Mouse (Mus musculus) kidney, adult 2 months (tissue): ENCODE data around the gene Pafah1b1. TPM values are rescaled to one million over a fixed set of nuclear protein-coding genes. Genes with fewer than 3 reads are reported as not detected.

Experiments
- DNase-seq: peaks from one replicate; pipeline ENCODE4 v3.0.0; 2021
- H3K27ac ChIP-seq: fragments of 200-500 bp; 2 replicates; pipeline ENCODE4 v1.5.1; 2012; ENCODE audit warnings: low read depth, low read length, control low read depth, inconsistent platforms; ENCODE audit not compliant: insufficient read depth
- H3K27me3 ChIP-seq: fragments of 200-500 bp; replicated peaks from 2 replicates; pipeline ENCODE4 v1.6.1; 2012; ENCODE audit warnings: mild to moderate bottlenecking, moderate library complexity, low read length, inconsistent platforms; ENCODE audit not compliant: control insufficient read depth, insufficient read depth
- H3K36me3 ChIP-seq: fragments of 200-500 bp; 2 replicates; pipeline ENCODE4 v1.6.1; 2012; ENCODE audit warnings: mild to moderate bottlenecking, moderate library complexity, low read length, inconsistent platforms; ENCODE audit not compliant: control insufficient read depth, insufficient read depth
- H3K4me1 ChIP-seq: fragments of 200-500 bp; 2 replicates; pipeline ENCODE4 v1.6.1; 2011; ENCODE audit warnings: low read length; ENCODE audit not compliant: control insufficient read depth, insufficient read depth
- H3K4me3 ChIP-seq: fragments of 200-500 bp; 2 replicates; pipeline ENCODE4 v1.5.1; 2011; ENCODE audit warnings: mild to moderate bottlenecking, low read depth, low read length, control low read depth; ENCODE audit not compliant: insufficient read depth
- CTCF ChIP-seq: fragments of 200-500 bp; conservative IDR thresholded peaks from 2 replicates; pipeline ENCODE4 v1.5.1; 2011; ENCODE audit warnings: low read depth, mild to moderate bottlenecking, control low read depth, low read length, moderate library complexity, mixed read lengths; ENCODE audit not compliant: insufficient read depth, insufficient read length
- POLR2A ChIP-seq: fragments of 200-500 bp; IDR thresholded peaks from one replicate; pipeline ENCODE4 v1.6.1; 2011; ENCODE audit warnings: low read depth, low read length, control low read depth
- WGBS: fragments of 180-500 bp; shearing (Covaris S2); methylation state at CpG from one replicate; pipeline ENCODE4 v1.1.7; 2018; 5-methylcytosine and 5-hydroxymethylcytosine counted together
- polyA plus RNA-seq: library from polyadenylated mRNA; depleted of rRNA; stranded (reverse); fragments of >200 nt; gene quantifications from 2 replicates; pipeline ENCODE4 v1.2.3, GENCODE M21; 2012

Gene Pafah1b1
- polyA plus RNA-seq, 1 experiment: 26.7 TPM

DNA sequence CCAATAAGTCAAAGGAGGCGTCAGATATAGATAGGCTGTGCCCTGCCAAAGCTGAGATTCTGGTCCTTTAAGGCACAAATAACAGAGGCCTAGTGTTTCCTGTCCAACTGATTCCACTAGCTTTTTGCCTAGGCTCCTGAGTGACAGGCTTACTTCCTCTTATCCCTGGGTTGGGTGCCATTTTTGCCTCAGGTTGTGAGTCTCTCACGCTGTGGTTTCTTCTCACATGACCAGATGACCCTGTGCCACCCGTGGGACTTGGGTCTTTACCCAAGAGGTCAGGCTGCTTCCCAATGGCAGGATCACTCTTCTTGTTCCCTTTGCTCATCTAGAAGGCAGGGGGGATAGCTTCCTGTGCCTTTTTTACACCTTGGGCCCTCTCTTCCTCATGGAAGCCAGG lies 60.2 kb downstream of the Pafah1b1 start:
- DNase-seq: no peak
- Histone ChIP-seq H3K27me3 (no peaks in the 10 kb centered on the region), H3K4me3 (no peak overlapping the region), H3K4me1 (no peaks in the 10 kb centered on the region), H3K36me3 (peaks cover 3% of the 10 kb centered on the region), H3K27ac (no peak overlapping the region)
- TF ChIP-seq POLR2A (no peak), CTCF (no peak)
- 58% methylated on average over 3 of the region's 3 CpGs for WGBS

- no peak for DNase-seq
- Histone ChIP-seq H3K4me3 (no peak overlapping the region), H3K27me3 (no peaks in the 10 kb centered on the region), H3K27ac (no peak overlapping the region), H3K4me1 (no peaks in the 10 kb centered on the region), H3K36me3 (peaks cover 4% of the 10 kb centered on the region)
- 79% methylated on average over 6 of the region's 6 CpGs for WGBS
- TF ChIP-seq POLR2A: no peak
- no peak for TF ChIP-seq CTCF
Measured at GRCm38 (mm10) chr11:74662221-74662620, 62.2 kb downstream of the Pafah1b1 start.

GRCm38 (mm10) chr11:74661641-74662040 lies 62.8 kb downstream of the Pafah1b1 start:
- WGBS: 86% methylated on average over 19 of the region's 19 CpGs
- DNase-seq: no peak
- Histone ChIP-seq H3K27ac (no peak overlapping the region), H3K27me3 (no peaks in the 10 kb centered on the region), H3K4me3 (no peak overlapping the region), H3K4me1 (no peaks in the 10 kb centered on the region), H3K36me3 (peaks cover 7% of the 10 kb centered on the region)
- TF ChIP-seq POLR2A (no peak), CTCF (no peak)

DNA sequence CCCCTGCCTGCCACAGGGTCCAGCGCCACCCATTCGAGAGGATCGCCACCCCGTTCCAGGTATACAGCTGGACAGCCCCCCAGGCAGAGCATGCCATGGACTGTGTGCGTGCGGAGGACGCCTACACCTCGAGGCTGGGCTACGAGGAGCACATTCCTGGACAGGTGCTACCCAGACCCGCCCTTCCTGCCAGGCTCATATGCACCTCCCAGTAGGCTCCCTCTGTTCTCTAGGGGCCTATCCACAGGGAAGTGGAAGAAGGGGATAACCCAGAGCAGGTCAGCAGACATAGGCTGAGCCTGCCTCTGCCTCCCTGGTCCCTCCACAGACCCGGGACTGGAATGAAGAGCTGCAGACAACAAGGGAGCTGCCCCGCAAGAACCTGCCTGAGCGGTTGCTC lies 64.1 kb downstream of the Pafah1b1 start:
- no peak for TF ChIP-seq CTCF
- no peak for TF ChIP-seq POLR2A
- no peak overlapping the region for H3K27ac ChIP-seq
- 95% methylated on average over 13 of the region's 13 CpGs for WGBS
- no peaks in the 10 kb centered on the region for H3K4me1 ChIP-seq
- DNase-seq: no peak
- H3K27me3 ChIP-seq: no peaks in the 10 kb centered on the region
- H3K4me3 ChIP-seq: no peak overlapping the region
- peaks cover 7% of the 10 kb centered on the region for H3K36me3 ChIP-seq

DNA sequence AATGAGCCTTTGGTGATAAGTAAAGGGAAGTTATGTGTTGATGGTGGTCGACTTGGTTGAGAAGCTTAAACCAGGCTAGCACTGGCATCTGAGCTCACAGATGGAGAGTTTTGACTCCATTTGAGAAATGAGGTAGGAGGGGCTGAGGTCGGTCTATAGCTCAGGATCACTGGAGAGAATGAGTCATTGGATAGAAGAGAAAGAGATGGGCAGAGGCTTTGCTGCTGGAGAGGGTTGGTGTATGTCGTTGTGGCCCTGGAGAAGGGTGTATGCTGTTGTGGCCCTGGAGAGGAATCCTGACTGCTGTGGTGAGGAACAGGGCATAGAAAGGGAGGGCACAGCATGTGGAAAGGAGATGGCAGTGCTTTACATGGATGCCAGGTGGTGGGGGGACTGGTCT lies 68.5 kb downstream of the Pafah1b1 start:
- WGBS: 82% methylated on average over 3 of the region's 3 CpGs
- no peak for DNase-seq
- no peak overlapping the region for H3K27ac ChIP-seq
- peaks cover 6% of the 10 kb centered on the region for H3K36me3 ChIP-seq
- H3K4me1 ChIP-seq: peaks cover 27% of the 10 kb centered on the region
- TF ChIP-seq CTCF: no peak
- no peak for TF ChIP-seq POLR2A
- no peaks in the 10 kb centered on the region for H3K27me3 ChIP-seq
- no peak overlapping the region for H3K4me3 ChIP-seq

- no peaks in the 10 kb centered on the region for H3K27me3 ChIP-seq
- H3K27ac ChIP-seq: peak overlapping the region; percentile 57
- peaks cover 33% of the 10 kb centered on the region for H3K4me1 ChIP-seq
- WGBS: 28% methylated on average over 6 of the region's 6 CpGs
- no peak for TF ChIP-seq POLR2A
- TF ChIP-seq CTCF: no peak
- peaks cover 6% of the 10 kb centered on the region; the same call in 1 of the 2 replicates for H3K36me3 ChIP-seq
- DNase-seq: peak; percentile 41
- peak overlapping the region; percentile 19; the same call in 1 of the 2 replicates for H3K4me3 ChIP-seq
Measured at GRCm38 (mm10) chr11:74653385-74653784, 71.1 kb downstream of the Pafah1b1 start.

DNA sequence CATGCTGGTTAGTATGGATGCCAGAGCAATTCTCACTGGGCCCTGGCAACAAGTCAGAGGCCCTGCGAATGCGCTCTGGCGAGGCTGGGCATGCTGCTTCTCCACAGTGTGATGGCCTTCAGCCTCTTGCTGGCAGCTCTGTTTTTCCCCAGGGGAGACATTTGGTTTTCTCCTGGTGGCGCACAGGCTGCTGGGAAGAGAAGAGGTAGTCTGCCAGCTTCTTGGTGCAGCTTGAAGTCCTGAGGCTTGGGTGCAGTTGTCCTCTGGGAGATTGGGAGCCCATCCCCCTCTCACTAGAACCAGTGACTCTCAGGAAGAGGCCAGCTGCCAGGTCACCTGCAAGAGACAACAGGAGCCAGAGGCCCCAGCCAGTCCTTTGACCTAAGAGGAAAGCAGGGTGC lies 71.7 kb downstream of the Pafah1b1 start:
- H3K27ac ChIP-seq: peak overlapping the region; percentile 57
- H3K4me3 ChIP-seq: 0 out of 2 replicates have a peak overlapping the region, but pooled peaks have one; percentile 19
- H3K4me1 ChIP-seq: peaks cover 34% of the 10 kb centered on the region
- peak; percentile 90 for DNase-seq
- H3K27me3 ChIP-seq: no peaks in the 10 kb centered on the region
- WGBS: 33% methylated on average over 4 of the region's 4 CpGs
- H3K36me3 ChIP-seq: peaks cover 4% of the 10 kb centered on the region; the same call in 1 of the 2 replicates
- TF ChIP-seq POLR2A (no peak), CTCF (no peak)
